25 mouse cellular contexts compared by ENCODE assay signal in the genomic region with DNA sequence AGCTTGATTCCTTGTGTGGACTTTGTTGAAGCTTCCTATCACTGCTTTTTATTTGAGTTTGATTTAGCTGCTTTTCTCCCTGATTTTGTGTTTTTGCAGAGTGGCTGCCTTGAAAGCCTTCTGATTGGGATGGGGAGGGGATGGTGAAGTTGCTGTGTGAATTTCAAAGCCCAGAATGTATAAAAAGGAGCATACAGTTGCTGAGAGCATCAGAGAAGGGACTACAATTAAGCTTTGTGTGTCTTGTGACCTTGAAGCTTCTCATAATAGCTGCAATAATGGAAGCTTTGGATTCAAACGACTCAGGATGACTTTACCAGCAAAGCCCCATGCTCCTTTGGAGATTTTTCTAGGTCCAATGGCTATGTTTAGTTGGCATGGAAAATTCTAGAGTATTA.
"Had no signal": no experiment of that assay in that cellular context is flagged by ENCODE, and none has a peak within 500 bp of the region (broad histone marks: within the 10 kb centered on the region; RNA-seq: fewer than 3 reads in every experiment).

No protein-coding gene starts in this region.

- H3K4me1 ChIP-seq: heart, embryonic 10.5 days; heart, embryonic 12.5 days; intestine, embryonic 15.5 days; limb, embryonic 10.5 days; limb, embryonic 12.5 days; liver, embryonic 13.5 days; liver, embryonic 15.5 days had no signal

- H3K9ac ChIP-seq: heart, embryonic 12.5 days; hindbrain, embryonic 13.5 days; intestine, embryonic 15.5 days; limb, embryonic 12.5 days; liver, embryonic 13.5 days; liver, embryonic 15.5 days; liver, postnatal 0 days had no signal

- H3K4me2 ChIP-seq: heart, embryonic 12.5 days; hindbrain, embryonic 13.5 days; intestine, embryonic 15.5 days; limb, embryonic 12.5 days; liver, embryonic 11.5 days; liver, embryonic 13.5 days; liver, embryonic 15.5 days had no signal

- H3K9me3 ChIP-seq: heart, embryonic 10.5 days; heart, embryonic 12.5 days; hindbrain, embryonic 13.5 days; intestine, embryonic 15.5 days; limb, embryonic 10.5 days; limb, embryonic 12.5 days; liver, embryonic 13.5 days; liver, embryonic 15.5 days had no signal

- H3K27ac ChIP-seq: heart, embryonic 10.5 days; hindbrain, embryonic 13.5 days; intestine, embryonic 15.5 days; layer of hippocampus, adult 2 months; left cerebral cortex, adult 2 months; limb, embryonic 10.5 days; limb, embryonic 12.5 days; liver, embryonic 13.5 days; liver, embryonic 15.5 days had no signal

- H3K4me3 ChIP-seq: heart, embryonic 10.5 days; heart, embryonic 12.5 days; hindbrain, embryonic 13.5 days; intestine, embryonic 15.5 days; layer of hippocampus, adult 2 months; left cerebral cortex, adult 2 months; limb, embryonic 10.5 days; limb, embryonic 12.5 days; liver, embryonic 13.5 days; liver, embryonic 15.5 days had no signal

- H3K27me3 ChIP-seq: heart, embryonic 12.5 days; hindbrain, embryonic 13.5 days; intestine, embryonic 15.5 days; limb, embryonic 12.5 days; liver, embryonic 13.5 days; liver, embryonic 15.5 days had no signal

- DNase-seq: gastrocnemius, postnatal 14 days; gastrocnemius, postnatal 36 days; heart, adult 18-20 months; heart, postnatal 10 days; kidney, adult 18-20 months; kidney, adult 8-10 months; kidney, postnatal 10 days; kidney, postnatal 25 days; kidney, postnatal 4 days; liver; liver, embryonic 13.5 days; liver, postnatal 0 days had no signal

- H3K36me3 ChIP-seq: heart, embryonic 10.5 days; heart, embryonic 12.5 days; hindbrain, embryonic 13.5 days; intestine, embryonic 15.5 days; limb, embryonic 10.5 days; limb, embryonic 12.5 days; liver, embryonic 13.5 days; liver, embryonic 15.5 days had no signal

- ATAC-seq: hindbrain, embryonic 16.5 days; inflammation-experienced regulatory T-cells, adult 6 months; intestine, embryonic 15.5 days; intestine, postnatal 0 days; liver, postnatal 0 days had no signal
